Mouse (Mus musculus): Measurements from ENCODE around the gene Ina.

Gene Ina

GRCm38 (mm10) chr19:47013340-47014158 lies 949 bp upstream of the Ina start:
- DNase-seq (ENCODE audit: extremely low spot score, low spot score): no peak

- peak; percentile 38 for DNase-seq (ENCODE audit: extremely low spot score, low spot score)
These were observed 395 bp upstream of the Ina start for GRCm38 (mm10) chr19:47014159-47014446.

GRCm38 (mm10) chr19:47015396-47015795 lies 898 bp downstream of the Ina start:
- peak; percentile 52 for DNase-seq (ENCODE audit: extremely low spot score, low spot score)

GRCm38 (mm10) chr19:47015965-47016364 lies 1.5 kb downstream of the Ina start:
- DNase-seq (ENCODE audit: extremely low spot score, low spot score): no peak

GRCm38 (mm10) chr19:47016487-47016886 lies 2.0 kb downstream of the Ina start:
- DNase-seq (ENCODE audit: extremely low spot score, low spot score): peak; percentile 87

- DNase-seq (ENCODE audit: extremely low spot score, low spot score): no peak
These were observed 3.3 kb downstream of the Ina start for GRCm38 (mm10) chr19:47017831-47018230.

- no peak for DNase-seq (ENCODE audit: extremely low spot score, low spot score)
These were observed 3.8 kb downstream of the Ina start for GRCm38 (mm10) chr19:47018330-47018729.

GRCm38 (mm10) chr19:47019326-47019725 lies 4.8 kb downstream of the Ina start:
- DNase-seq (ENCODE audit: extremely low spot score, low spot score): peak; percentile 54

- DNase-seq (ENCODE audit: extremely low spot score, low spot score): no peak
These were observed 8.2 kb downstream of the Ina start for GRCm38 (mm10) chr19:47022709-47023108.

- DNase-seq (ENCODE audit: extremely low spot score, low spot score): no peak
These were observed 9.0 kb downstream of the Ina start for GRCm38 (mm10) chr19:47023546-47023945.

- DNase-seq (ENCODE audit: extremely low spot score, low spot score): no peak
These were observed 10.5 kb downstream of the Ina start for GRCm38 (mm10) chr19:47024954-47025353.

GRCm38 (mm10) chr19:47026513-47026912 lies 12.0 kb downstream of the Ina start:
- no peak for DNase-seq (ENCODE audit: extremely low spot score, low spot score)

- DNase-seq (ENCODE audit: extremely low spot score, low spot score): no peak
These were observed 15.3 kb downstream of the Ina start for GRCm38 (mm10) chr19:47029796-47030195.

- no peak for DNase-seq (ENCODE audit: extremely low spot score, low spot score)
These were observed 17.3 kb downstream of the Ina start for GRCm38 (mm10) chr19:47031770-47032169.

- DNase-seq (ENCODE audit: extremely low spot score, low spot score): no peak
These were observed 20.4 kb downstream of the Ina start for GRCm38 (mm10) chr19:47034916-47035315.

GRCm38 (mm10) chr19:47036596-47036995 lies 22.1 kb downstream of the Ina start:
- DNase-seq (ENCODE audit: extremely low spot score, low spot score): no peak

- DNase-seq (ENCODE audit: extremely low spot score, low spot score): no peak
These were observed 26.4 kb downstream of the Ina start for GRCm38 (mm10) chr19:47040720-47041473.

- DNase-seq (ENCODE audit: extremely low spot score, low spot score): no peak
These were observed 29.1 kb downstream of the Ina start for GRCm38 (mm10) chr19:47043608-47044007.

- DNase-seq (ENCODE audit: extremely low spot score, low spot score): no peak
These were observed 31.8 kb downstream of the Ina start for GRCm38 (mm10) chr19:47046343-47046742.

GRCm38 (mm10) chr19:47047236-47047833 lies 32.8 kb downstream of the Ina start:
- DNase-seq (ENCODE audit: extremely low spot score, low spot score): no peak

- no peak for DNase-seq (ENCODE audit: extremely low spot score, low spot score)
These were observed 34.6 kb downstream of the Ina start for GRCm38 (mm10) chr19:47049061-47049460.

- DNase-seq (ENCODE audit: extremely low spot score, low spot score): no peak
These were observed 35.3 kb downstream of the Ina start for GRCm38 (mm10) chr19:47049840-47050239.

All from neural tube, embryonic 10.5 days (tissue).